Mouse (Mus musculus) MEL (cell line): ENCODE measurements at regions not wholly inside any gene's neighbourhood (a gene's known extent, or its start where the extent isn't known, plus 50 kb on each side); places are given as distances from the start of the nearest gene placed in this dataset.

Source experiments
- BHLHE40 ChIP-seq: IDR thresholded peaks from 2 replicates; pipeline ENCODE4 v1.6.1; 2012; ENCODE audit warnings: low read depth, mild to moderate bottlenecking, inconsistent platforms, low read length, improper control_type of control experiment, borderline replicate concordance
- CTCF ChIP-seq, 3 experiments: IDR thresholded peaks in 2 of 3; conservative IDR thresholded peaks in 1 of 3; 2 replicates each; pipeline ENCODE4 v1.5.1; 2011 to 2012; ENCODE audit warnings: low read length in 3 of 3, low read depth in 2 of 3, mild to moderate bottlenecking in 2 of 3, improper control_type of control experiment in 1 of 3, inconsistent platforms in 1 of 3, mixed read lengths in 1 of 3, moderate library complexity in 1 of 3; ENCODE audit not compliant: control insufficient read depth in 1 of 3, insufficient read depth in 1 of 3, poor library complexity in 1 of 3, severe bottlenecking in 1 of 3
- ETS1 ChIP-seq: IDR thresholded peaks from 2 replicates; pipeline ENCODE4 v1.6.1; 2012; ENCODE audit warnings: low read depth, mild to moderate bottlenecking, inconsistent platforms, low read length, improper control_type of control experiment, moderate library complexity
- GATA1 ChIP-seq: IDR thresholded peaks from 2 replicates; pipeline ENCODE4 v1.6.1; 2011; ENCODE audit warnings: low read depth, low read length, improper control_type of control experiment
- MXI1 ChIP-seq: IDR thresholded peaks from 2 replicates; pipeline ENCODE4 v1.6.1; 2011; ENCODE audit warnings: mild to moderate bottlenecking, low read depth, low read length, improper control_type of control experiment
- ZKSCAN1 ChIP-seq: IDR thresholded peaks from 2 replicates; pipeline ENCODE4 v1.6.1; 2012; ENCODE audit warnings: low read depth, mild to moderate bottlenecking, inconsistent platforms, low read length, improper control_type of control experiment, moderate library complexity

DNA sequence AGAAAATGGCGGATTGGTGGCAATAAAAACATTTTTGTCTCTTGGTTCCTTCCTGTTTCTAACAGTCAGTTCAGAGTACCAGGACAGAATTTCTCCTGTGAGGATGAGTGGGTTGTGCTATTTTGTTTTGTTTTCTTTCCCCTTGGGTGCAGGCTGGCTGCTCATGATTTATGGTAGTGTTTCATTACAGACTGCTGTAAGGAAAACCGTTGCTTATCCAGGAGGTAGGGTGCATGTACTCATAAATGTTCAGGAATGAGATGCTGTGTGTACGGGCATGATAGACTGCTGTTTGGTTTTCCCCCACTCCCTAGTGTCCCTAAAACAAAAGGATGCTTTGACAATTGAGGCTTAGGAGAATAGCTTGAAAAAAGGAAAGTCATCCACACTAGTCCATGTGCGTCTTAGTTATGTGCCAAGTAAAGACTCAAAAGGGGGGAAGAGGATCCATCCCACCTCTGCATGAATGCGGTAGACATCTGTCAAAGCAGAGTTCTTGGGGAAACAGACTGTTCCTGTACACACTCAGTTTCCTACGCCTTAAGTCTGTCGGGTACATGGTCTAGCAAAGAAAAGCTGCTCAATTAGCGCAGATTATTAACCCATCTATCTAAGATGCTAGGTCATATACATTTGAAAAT, 158.9 kb upstream of the Arid1b start:
- TF ChIP-seq BHLHE40: no peak
- TF ChIP-seq GATA1: no peak
- TF ChIP-seq ETS1: no peak
- TF ChIP-seq CTCF (IDR thresholded peaks at IDR 0.05 in 2 of 3, conservative IDR thresholded peaks at IDR 0.05 in 1 of 3; ENCODE audit: control insufficient read depth in 1 of 3, insufficient read depth in 1 of 3, low read depth in 2 of 3, low read length in 3 of 3, poor library complexity in 1 of 3, severe bottlenecking in 1 of 3): no peak
- no peak for TF ChIP-seq ZKSCAN1
- TF ChIP-seq MXI1: no peak
